Comparison of ENCODE assay signal across 18 mouse cellular contexts in genomic region chr13:8238871-8239270, GRCm38 (mm10). TPM values are rescaled to one million over a fixed set of nuclear protein-coding genes. Genes with fewer than 3 reads are reported as not detected.
"Had no signal": no experiment of that assay in that cellular context is flagged by ENCODE, and none has a peak within 500 bp of the region (broad histone marks: within the 10 kb centered on the region; RNA-seq: fewer than 3 reads in every experiment).

No protein-coding gene starts in this region.

- H3K9ac ChIP-seq: neural tube, embryonic 15.5 days; stomach, embryonic 15.5 days had no signal

- H3K4me2 ChIP-seq: neural tube, embryonic 15.5 days; stomach, embryonic 15.5 days had no signal

- H3K36me3 ChIP-seq: neural tube, embryonic 15.5 days; stomach, embryonic 15.5 days had no signal

- H3K27me3 ChIP-seq: neural tube, embryonic 15.5 days; stomach, embryonic 15.5 days had no signal

- DNase-seq: retina, postnatal 1 day; right cerebral cortex, adult 18-20 months; right cerebral cortex, postnatal 14 days; right cerebral cortex, postnatal 25 days; right cerebral cortex, postnatal 4 days; spleen, adult 18-20 months; thymus, adult 18-20 months; thymus, adult 2 months; thymus, postnatal 14 days; thymus, postnatal 25 days; thymus, postnatal 36 days; thymus, postnatal 4 days had no signal

- H3K4me1 ChIP-seq: neural tube, embryonic 15.5 days; stomach, embryonic 15.5 days had no signal

- H3K4me3 ChIP-seq: neural tube, embryonic 15.5 days; stomach, embryonic 15.5 days had no signal

- H3K27ac ChIP-seq: neural tube, embryonic 15.5 days; stomach, embryonic 15.5 days; stomach, postnatal 0 days had no signal

- H3K9me3 ChIP-seq: neural tube, embryonic 15.5 days; stomach, embryonic 15.5 days had no signal

RNA-seq across cellular contexts. Expression of gene Adarb2, which starts 36.2 kb away (rescaled TPM):
- total RNA-seq: neutrophil, adult 5-6 weeks had no signal
- polyA plus RNA-seq: small intestine, adult 2 months; testis, adult 2 months; thymus, adult 2 months had no signal
